Mouse (Mus musculus): ENCODE data around the gene Rora.

Rora gene

DNA sequence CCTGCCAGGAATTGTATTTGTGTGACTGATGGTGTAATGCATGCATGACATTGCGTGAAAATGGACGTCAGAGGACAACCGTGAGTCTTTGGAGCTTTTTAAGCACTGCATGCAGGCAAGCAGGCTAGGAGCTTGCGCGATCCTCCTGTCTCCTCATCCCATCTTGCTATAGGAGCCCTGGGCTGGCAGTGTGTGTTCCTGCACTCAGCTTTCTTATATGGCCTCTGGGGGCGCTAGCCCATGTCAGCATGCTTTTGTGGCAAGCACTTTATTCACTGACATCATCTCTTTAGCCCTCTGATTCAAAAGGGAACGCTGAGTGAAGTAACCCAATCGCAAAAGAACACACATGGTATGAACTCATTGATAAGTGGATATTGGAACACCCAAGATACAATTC lies 105.7 kb downstream of the Rora start:
- DNase-seq (ENCODE audit: low read depth, low spot score), result peak; percentile 82

DNA sequence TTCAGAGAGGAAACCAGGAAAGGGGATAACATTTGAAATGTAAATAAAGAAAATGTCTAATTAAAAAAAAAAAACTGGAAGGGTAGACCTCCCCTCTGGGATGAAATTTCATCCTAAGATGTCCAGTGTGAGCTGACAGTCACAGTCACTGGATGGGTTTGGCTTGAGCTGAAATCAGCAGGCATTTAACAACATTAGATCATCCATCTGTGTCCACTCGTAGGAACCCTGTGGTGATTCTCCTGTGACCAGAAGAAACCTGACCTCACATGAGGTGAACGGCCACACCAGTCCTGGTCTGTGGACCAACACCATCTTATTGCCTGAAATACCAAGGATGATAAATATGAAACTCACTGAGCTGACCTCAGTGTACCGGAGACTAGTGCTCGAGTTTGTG lies 106.7 kb downstream of the Rora start:
- DNase-seq (ENCODE audit: low read depth, low spot score), result no peak

DNA sequence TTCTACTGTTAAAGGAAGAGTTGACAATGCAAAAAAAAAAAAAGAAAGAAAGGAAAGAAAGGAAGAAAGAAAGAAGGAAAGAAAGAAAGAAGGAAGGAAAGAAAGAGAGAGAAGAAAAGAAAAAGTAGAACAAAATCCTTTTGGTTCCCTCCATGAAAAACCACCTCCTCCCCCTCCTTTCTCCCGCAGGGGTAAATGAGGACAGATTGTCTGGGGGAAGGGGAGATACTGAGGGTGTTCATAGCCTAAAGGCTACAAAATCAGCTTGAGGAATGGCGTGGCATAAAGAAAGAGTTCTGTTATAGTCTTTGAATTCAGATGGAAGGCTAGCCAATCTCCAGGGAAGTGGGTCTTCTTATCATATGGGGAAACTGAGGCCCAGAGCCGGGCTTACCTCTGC lies 107.3 kb downstream of the Rora start:
- DNase-seq (ENCODE audit: low read depth, low spot score), result no peak

DNA sequence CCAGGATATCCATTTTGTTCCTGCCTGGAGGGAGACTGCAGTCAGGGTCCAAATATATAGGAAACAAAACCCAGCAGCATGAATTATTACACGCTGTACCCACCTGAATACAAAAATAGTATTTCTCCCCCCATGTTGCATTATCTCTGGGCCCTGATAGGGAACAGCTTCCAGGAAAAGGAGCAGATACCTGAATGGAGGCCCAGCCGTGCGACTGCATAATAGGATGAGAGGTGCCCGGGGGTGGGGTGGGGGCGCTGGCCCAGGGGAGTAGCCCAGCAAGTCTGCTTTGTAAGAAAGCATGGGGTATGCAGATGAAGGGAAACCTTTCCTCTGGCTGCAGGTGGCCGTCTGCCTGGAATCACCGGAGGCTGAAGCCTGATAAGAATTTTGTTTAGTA lies 108.1 kb downstream of the Rora start:
- DNase-seq (ENCODE audit: low read depth, low spot score), result peak; percentile 28

DNA sequence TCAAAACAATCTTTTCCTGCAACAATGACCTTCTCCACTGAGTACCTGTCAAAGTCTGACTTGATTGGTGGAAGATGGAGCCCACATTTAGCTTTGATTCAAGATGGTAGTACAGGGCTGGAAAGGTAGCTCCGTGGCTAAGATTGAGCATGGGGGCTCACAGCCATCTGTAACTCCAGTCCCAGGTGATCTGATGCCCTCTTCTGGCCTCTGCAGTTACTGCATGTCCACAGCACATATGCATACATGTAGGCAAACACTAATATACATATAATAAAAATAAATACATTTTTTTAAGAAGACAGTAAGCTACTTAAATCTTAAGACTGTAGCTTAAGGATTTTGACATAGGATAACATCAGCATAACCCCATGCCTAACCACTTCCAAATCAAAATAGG lies 112.0 kb downstream of the Rora start:
- peak; percentile 51 for DNase-seq (ENCODE audit: low read depth, low spot score)

DNA sequence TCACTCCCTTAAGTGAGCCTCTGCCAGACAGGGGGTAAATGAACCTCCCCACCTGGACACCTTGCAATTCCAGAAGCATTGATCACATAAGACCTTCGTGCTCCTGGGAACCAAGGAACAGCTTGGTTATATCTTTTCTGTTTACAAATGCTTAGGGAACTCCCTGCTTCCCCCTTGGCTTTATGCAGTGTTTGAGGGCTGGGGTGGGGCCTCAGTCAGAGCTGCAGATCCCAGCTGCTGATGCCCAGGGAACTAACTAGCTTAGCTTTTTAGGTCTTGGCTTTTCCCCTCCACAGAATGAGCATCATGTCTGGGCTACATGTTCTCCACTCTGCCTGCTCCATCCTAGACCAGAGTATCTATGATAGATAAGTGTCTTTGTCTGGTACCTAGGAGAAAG lies 116.1 kb downstream of the Rora start:
- no peak for DNase-seq (ENCODE audit: low read depth, low spot score)

DNA sequence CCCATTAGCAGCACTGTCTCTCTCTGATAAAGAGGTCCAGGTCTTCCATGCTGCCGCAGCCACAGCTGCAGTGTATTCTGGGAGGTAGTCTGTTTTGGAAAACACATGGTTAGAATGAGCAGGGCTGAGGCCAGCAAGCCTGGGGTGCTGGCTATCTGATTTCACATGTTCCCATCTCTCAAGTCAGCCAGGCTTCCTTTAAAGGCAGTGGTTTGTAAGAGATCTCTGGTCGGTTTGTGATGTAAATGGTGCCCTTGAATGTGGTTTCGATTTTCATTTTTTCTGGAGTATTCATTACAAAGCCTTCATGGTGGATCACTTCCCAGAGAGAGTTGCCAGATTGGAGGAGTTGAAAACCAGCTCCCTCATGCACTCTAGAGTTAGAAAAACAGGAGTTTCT lies 117.8 kb downstream of the Rora start:
- DNase-seq (ENCODE audit: low read depth, low spot score), result no peak

DNA sequence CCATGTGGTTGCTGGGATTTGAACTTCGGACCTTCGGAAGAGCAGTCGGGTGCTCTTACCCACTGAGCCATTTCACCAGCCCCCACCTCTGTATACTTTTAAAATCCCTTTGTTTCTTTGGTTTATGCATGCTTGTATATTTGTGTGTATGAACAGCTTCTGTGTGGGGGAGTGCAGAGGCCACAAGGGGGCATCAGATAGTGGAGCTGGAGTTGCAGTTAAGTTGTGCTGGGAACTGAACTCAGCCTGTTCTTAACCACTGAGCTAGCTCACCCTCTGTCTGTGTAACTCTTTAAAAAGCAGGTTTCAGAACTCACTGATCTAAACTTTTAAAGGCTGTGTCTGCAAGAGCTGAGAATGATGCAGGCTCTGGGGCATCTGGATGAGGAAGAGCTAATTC lies 120.2 kb downstream of the Rora start:
- peak; percentile 58 for DNase-seq (ENCODE audit: low read depth, low spot score)

DNA sequence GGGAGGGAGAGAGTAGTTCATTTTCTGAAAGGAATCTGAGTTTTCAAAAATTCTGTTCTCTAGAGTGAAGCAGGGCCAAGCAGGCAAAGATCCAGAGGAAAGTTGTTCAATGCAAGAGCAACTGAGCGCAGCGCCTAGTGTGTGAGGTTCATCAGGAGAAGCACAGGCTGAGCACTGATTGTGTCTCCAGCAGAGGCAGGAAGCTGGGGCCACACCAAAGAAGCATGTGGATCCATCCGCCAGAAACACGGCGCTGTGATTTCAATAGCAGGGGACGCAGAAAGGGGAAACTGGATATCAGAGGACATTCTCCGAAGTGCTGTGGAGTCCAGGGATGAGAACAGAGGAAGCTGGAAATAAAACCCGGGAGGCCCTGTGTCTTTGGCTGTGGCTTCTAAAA lies 128.4 kb downstream of the Rora start:
- DNase-seq (ENCODE audit: low read depth, low spot score), result no peak

DNA sequence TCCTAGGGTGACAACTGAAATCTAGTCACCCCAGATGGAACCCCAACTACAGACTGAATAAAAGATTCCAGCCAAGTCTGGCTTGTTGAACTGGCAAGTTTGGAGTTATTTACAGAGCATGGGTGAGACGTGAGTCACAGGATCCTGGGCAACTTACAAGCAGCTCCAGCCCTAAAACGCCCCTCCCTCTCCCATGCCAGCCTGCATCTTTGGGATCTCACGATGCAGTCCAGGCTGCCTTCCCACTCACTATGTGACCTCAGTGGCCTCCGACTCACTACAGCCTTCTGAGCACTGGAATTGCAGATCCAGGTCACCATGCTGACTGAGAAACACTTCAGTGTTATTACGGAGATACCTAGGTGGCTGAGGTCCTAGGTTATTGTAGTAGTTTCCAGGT lies 129.0 kb downstream of the Rora start:
- no peak for DNase-seq (ENCODE audit: low read depth, low spot score)

DNA sequence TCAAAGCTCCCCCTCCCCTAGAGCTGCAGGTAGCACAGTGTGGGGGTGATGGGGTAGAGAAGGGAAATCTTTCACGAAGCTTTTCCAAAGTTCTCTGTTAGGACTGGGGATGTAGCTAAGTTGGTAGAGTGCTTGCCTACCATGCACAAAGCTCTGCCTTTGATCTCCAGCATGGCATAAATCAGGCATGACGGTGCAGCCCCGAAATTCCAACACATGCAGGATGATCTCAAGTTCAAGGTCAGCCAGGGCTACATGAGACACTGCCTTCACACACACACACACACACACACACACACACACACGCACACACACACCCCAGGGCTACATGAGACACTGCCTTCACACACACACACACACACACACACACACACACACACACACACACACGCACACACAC lies 129.7 kb downstream of the Rora start:
- no peak for DNase-seq (ENCODE audit: low read depth, low spot score)

DNA sequence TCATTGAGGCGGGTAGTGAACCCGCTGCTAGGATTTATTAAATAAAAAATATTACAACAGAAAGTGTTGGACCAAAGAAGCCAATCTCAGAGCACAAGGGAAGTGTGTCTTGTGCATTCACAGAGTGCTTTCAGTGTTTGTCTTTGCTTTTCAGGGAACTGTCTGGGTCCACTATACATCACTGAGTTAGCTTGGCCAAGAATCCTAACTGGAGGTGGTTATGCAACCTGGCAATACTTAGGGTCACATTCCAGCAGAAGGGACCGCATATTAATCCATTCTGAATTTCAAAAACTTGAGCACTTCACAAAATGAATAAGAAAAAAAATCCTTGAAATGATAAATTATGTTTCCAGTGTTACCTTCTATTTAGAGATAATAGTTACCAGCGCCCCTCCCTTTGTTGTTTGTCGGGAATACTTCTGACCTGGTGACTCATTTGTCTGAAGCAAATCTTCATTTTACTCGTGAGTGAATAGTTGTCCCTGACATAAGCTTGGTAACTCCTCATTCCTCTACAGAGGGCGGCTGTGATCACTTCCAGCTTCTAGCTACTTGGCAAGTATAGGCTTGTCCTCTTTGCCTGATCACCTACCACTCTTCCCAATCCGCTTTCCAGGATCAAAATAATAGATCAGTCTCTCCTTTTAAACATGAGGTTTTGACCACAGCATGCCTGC lies 133.2 kb downstream of the Rora start:
- DNase-seq (ENCODE audit: low read depth, low spot score), result no peak

DNA sequence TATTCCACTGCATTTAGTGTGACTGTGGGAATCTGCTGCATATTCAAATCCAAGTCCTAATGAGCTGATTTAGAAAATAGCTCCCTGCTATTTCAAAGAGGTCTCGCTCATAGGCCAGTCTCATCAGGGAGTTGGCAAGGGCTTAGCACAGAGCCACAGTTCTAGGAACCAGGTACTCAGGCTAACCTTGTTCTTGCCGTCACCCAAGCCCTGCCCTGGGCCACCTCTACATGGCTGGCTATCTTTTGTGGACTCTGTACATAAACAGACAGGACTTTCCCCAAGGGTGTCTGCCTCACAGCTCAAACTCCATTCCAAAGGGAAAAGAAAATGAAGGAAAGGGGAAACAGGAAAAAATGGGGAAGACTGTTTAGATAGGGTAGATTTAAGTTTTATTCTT lies 134.1 kb downstream of the Rora start:
- DNase-seq (ENCODE audit: low read depth, low spot score), result no peak

DNA sequence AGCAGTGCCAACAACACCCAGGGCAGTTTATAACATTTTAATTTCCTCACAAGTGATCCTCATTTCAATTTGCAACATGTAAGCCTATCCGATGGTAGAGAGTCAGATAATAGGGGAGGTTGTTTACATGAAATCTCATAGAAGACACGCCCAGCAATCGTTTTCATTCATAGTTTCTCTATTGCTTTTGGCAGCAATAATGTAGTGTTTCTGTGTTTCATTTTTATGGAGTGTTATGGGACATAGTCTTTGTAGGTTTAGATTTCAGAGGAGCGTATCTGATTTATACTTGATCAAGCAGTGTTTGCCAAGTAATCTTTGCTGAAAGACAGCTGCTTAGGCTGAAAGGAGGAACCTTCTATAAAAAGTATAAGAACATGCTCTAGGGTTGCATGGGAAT lies 137.3 kb downstream of the Rora start:
- no peak for DNase-seq (ENCODE audit: low read depth, low spot score)

DNA sequence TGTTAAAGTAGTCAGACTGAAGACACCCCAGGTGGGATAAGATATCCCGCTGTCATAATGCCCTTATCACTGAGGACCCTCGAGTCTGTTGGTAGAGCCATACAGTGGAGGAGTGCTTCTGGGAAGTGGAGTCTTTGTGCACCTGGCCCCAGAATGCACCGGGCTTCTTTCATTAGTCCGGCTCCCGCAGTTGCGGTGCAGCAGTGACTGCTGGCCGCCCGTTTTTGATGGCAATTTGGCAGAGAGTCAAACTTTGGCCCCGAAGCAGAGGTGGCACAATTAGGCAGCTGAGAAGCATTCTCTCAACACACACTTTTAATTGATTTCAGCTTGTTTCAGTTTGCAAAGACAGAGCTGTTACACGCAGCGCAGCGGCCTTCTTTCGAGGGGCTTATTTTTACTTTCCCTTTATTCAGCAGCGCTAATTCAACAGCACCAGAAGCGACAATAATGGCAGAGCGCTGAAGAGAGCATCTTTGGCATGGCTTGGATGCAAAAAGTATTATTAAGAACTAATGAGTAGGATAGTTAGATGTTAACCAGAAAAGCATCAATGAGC lies 138.5 kb downstream of the Rora start:
- no peak for DNase-seq (ENCODE audit: low read depth, low spot score)

DNA sequence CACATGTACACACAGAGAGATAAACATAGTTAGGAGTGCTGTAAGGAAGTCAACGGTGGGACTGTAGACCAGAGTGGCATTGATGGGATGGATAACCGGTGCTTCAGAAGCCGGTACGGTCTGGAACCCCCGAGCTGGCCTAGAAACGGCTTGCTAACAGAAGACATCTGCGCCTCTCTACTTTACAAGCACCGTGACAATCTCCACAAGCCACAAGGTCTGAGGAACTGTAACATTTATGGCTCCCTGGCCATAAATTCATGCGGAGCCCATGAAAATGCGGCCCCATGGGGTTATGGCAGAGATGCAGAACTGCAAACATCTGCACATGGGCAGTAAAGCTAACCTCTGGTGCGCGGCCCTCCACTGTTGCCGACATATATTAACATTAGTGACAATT lies 141.7 kb downstream of the Rora start:
- no peak for DNase-seq (ENCODE audit: low read depth, low spot score)

DNA sequence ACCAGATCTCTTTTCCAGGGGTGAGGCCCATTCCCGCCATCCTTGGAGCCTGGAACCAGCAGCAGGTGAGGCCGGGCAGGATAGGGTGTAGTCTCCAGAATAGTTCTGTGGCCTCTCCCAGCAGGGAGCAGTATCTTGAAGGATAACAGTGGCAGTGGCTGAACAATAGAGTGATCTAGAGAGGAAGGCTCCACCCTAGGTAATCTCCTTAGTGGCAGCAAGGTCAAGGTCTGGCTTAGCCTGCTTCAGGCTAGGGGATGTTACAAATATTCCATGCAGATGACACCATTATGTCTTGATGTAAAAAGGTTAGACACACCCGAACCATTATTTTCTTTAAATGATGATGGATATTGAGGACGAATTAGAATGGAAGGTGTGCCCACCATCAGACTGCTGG lies 144.6 kb downstream of the Rora start:
- DNase-seq (ENCODE audit: low read depth, low spot score), result peak; percentile 79

DNA sequence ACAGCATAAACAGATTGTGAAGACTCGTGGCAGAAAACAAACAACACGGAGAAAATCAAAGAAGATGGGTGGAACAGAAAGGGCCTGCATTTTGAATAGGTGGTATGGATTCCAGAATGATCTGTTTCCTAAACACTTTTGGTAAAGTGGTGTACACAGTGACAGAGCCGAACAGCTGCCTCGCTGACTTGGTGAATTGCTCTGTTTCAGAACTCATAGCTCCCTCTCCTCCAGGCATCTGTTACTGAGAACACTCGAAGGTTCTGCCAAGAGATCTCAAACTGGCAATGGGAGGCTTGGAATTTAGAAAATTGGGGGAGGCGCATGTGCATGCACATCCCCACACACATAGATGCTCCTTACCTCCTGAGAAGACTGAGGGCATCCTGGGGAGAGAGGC lies 145.5 kb downstream of the Rora start:
- no peak for DNase-seq (ENCODE audit: low read depth, low spot score)

DNA sequence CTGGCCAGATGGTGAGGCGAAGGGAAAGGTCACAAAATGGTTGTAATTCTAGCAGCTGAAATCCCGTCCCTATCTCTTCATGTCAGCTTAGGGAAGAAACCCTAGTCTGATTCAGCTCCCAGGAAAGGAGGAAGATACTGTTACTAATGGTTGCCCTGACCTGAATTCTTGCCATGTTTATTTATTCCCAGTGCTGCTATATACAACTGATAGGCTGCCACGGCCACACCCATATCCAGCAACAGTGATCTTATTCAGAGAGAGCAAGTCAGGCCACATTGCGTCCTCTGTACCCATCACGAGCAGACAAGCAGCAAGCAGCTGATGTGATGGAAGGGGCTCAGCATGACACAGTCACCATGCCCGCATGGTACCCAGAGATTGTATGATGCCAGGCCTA lies 150.6 kb downstream of the Rora start:
- no peak for DNase-seq (ENCODE audit: low read depth, low spot score)

DNA sequence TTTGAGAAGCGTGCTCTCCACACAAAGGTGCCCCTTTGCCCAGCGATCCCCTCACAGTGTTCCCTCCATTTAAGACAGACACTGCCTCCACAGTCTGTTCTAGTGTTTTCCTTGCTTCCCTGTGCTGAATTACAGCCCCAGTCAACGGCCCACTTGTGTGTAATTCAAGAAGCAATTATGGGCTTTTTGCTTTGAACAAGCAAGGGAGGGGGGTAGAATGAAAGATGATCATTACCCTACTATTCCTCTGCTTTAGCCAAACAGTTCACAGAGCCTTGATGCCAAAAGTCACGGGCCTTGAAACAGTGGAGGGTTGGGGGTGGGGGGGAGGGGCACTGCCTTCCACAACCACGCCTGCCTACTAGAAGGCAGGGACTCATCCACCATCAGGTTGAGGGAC lies 152.2 kb downstream of the Rora start:
- DNase-seq (ENCODE audit: low read depth, low spot score), result no peak

DNA sequence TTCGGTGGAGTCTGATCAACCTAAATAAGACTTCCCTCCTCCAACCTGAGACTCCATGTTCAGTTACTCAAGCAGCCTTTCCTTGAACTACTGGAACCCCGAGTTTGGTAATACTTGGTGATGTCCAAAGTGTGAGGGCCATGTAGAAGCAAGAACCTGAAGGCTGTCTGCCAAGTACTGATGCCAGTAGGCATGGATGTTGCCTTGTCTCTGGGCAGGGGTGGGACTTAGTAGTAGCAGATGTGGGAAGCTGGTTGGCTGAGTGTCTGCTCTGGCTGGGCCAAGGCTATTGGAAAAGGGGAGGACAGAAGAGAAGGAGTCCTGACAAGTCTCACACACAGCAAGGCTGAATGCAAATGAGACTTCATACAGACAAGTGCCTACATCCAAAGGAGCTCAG lies 154.1 kb downstream of the Rora start:
- no peak for DNase-seq (ENCODE audit: low read depth, low spot score)

DNA sequence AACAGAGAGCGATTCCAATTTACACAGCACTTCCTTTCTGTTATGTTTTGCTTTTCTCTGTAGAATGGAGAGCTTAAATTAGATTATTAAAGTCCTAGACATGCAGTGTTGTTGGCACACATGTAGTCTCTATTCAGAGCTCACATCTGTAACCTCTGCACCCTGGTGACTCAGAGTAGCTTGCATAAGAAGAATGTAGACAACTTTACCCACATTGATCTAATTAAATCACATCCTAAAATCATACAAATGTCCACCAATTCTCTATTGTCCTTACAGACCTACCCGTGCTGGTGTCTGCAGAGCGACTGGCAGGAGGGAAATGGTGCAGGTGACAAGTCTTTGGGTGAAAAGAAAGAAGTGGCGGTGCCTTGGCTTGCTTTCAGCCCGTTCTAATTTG lies 155.9 kb downstream of the Rora start:
- DNase-seq (ENCODE audit: low read depth, low spot score), result no peak

DNA sequence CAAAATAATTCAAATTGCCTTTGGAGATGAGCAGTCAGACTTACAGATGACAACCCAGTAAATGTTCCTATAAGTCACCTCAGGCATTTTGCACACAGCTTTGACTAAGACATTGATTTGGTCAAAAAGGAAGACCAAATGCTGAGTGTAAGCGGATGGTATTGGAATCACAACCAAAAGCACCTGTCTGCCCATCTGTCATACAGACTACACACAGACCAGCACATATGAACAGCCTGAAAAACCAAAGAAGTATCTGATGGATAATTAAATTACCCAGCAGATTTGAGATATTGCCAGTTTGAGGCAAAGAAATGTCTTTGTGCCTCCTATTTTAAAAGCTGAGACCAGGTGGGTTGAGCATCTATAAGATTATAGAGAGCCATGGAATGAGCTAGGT lies 161.1 kb downstream of the Rora start:
- DNase-seq (ENCODE audit: low read depth, low spot score), result no peak

DNA sequence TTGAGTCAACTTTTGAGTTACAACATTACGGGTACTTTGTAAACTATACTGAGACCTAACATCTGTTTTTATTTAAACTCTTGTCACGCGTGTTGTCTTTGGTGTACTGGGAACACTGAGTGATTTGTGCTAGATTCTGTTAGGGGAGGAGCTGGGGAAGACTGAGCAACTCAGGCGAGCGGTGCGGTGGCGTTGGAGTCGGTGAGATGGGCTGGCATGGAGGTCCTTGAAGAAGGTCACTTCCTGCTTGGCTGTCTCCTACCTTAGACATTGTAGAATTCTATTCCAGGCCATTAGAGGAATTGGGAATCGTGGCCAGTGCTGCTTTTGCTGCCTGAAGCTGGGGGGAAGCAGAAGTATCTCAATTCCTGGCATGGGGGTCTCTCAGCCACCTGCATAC lies 162.3 kb downstream of the Rora start:
- DNase-seq (ENCODE audit: low read depth, low spot score), result no peak

Measured in ES-CJ7 (cell line).